Mouse (Mus musculus): ENCODE data around the gene Polg. TPM values are rescaled to one million over a fixed set of nuclear protein-coding genes. Genes with fewer than 3 reads are reported as not detected.

Gene Polg
- polyA plus RNA-seq (2014; fragmentation: Nextera tagmentation; extraction: Ambion mirVana), result 32.1 and 36.6 TPM in 2 replicates

DNA sequence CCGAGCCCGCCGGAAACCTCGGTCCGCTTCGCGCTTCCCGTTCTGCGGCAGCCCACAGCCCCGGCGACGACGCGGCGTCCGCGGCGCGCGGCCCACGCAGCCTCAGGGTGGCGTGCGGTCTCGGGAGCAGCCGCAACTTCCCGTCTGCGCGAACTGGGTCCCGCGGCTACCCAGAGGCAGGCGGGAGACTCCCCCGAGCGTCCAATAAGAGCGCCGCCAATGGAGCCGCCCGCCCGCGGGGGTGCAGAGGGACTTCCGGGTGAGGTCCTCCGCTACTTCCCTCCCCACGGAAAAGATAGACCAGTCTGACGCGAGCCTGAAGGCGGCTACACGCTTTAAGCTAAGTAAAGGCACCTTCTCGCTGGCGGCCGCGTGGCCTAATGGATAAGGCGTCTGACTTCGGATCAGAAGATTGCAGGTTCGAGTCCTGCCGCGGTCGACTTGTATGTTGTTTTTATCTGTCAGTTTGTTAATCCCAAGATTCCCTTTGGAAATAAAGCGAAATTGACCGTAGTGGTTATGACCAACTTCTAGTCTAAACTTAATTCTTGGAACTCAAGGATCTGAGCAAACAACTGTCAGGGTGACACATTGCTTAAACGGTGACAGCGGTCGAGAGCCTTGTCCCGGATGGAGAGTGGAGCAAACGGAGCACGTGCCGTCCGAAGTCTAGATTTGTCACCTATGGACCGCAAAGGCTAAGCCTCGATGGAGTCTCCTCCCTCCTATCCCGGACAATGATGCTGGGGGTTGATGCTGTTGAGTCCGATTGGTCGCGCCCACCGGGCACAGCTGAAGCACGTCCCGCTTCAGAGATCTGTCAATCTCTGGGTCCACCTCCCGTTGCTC lies at the start of gene Polg:
Gene Polg (minus strand): TSS at position 310 of the 849 bp plus-strand sequence.
- peak; percentile 100 for DNase-seq (ENCODE audit: low spot score)
- Histone ChIP-seq H3K9ac (ENCODE audit: low read length) (peak within 1 kb of the TSS; percentile 77), H3K4me3 (ENCODE audit: low read depth, low read length) (peak within 1 kb of the TSS; percentile 79), H3K9me3 (ENCODE audit: control insufficient read depth, low read length) (no peaks in the 10 kb centered on the region), H3K36me3 (ENCODE audit: control insufficient read depth, insufficient read depth, low read length) (peaks cover 4% of the 10 kb centered on the region; the same call in 1 of the 2 replicates), H3K27me3 (ENCODE audit: control insufficient read depth, insufficient read depth, low read length) (no peaks in the 10 kb centered on the region), H3K4me2 (ENCODE audit: low read depth, severe bottlenecking) (peak within 1 kb of the TSS; percentile 92), H3K27ac (replicated peaks; ENCODE audit: low read depth, low read length) (peak within 1 kb of the TSS; percentile 31), H3K4me1 (ENCODE audit: control insufficient read depth, insufficient read depth, low read length) (peaks cover 11% of the 10 kb centered on the region)
- WGBS, result under 1% methylated on average over 75 of the region's 76 CpGs
- peak; percentile 93 for ATAC-seq (ENCODE audit: insufficient number of reproducible peaks, low FRiP score, low TSS enrichment, low read depth)

- DNase-seq (ENCODE audit: low spot score), result no peak
- Histone ChIP-seq H3K36me3 (ENCODE audit: control insufficient read depth, insufficient read depth, low read length) (no peaks in the 10 kb centered on the region), H3K4me1 (ENCODE audit: control insufficient read depth, insufficient read depth, low read length) (no peaks in the 10 kb centered on the region), H3K4me2 (ENCODE audit: low read depth, severe bottlenecking) (peak overlapping the region; percentile 49), H3K27me3 (ENCODE audit: control insufficient read depth, insufficient read depth, low read length) (peaks cover 87% of the 10 kb centered on the region), H3K9ac (ENCODE audit: low read length) (peak overlapping the region; percentile 60), H3K4me3 (ENCODE audit: low read depth, low read length) (peak overlapping the region; percentile 32), H3K9me3 (ENCODE audit: control insufficient read depth, low read length) (no peaks in the 10 kb centered on the region), H3K27ac (replicated peaks; ENCODE audit: low read depth, low read length) (no peak overlapping the region)
- 38% methylated on average over 9 of the region's 9 CpGs for WGBS
- ATAC-seq (ENCODE audit: insufficient number of reproducible peaks, low FRiP score, low TSS enrichment, low read depth), result no peak
These were observed 49.7 kb upstream of the Polg start for GRCm38 (mm10) chr7:79515861-79516260.

DNA sequence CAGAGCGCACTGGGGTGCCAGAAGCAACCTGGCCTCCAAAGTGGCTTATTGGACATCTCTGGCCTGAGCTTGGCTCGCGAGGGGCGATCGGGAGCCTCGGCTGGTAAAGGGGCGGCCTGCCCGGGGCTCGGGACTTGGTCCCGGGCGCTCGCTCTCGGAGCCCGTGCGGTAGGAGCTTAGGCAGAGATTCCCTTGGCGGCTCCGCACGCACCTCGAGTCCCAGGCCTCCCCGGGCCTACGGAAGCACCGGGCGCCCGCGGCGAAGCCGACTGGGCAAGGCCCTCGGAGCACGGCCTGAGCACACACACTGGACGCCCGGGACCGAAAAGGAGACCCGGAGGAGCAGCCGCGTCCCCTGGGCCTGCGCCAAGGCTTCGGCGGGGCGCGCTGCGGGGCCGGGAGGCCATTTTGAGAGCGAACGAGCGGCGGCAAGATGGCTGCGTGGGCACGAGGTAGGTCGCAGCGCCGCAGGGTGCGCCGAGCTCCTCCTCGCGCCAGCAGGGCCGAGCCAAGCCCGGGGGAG lies 49.1 kb upstream of the Polg start:
- Histone ChIP-seq H3K9me3 (ENCODE audit: control insufficient read depth, low read length) (no peaks in the 10 kb centered on the region), H3K4me3 (ENCODE audit: low read depth, low read length) (peak overlapping the region; percentile 32), H3K9ac (ENCODE audit: low read length) (peak overlapping the region; percentile 60), H3K4me1 (ENCODE audit: control insufficient read depth, insufficient read depth, low read length) (no peaks in the 10 kb centered on the region), H3K36me3 (ENCODE audit: control insufficient read depth, insufficient read depth, low read length) (no peaks in the 10 kb centered on the region), H3K27me3 (ENCODE audit: control insufficient read depth, insufficient read depth, low read length) (peaks cover 90% of the 10 kb centered on the region), H3K27ac (replicated peaks; ENCODE audit: low read depth, low read length) (no peak overlapping the region), H3K4me2 (ENCODE audit: low read depth, severe bottlenecking) (peak overlapping the region; percentile 49)
- ATAC-seq (ENCODE audit: insufficient number of reproducible peaks, low FRiP score, low TSS enrichment, low read depth) (no peak), DNase-seq (ENCODE audit: low spot score) (no peak)
- 2% methylated on average over 50 of the region's 57 CpGs for WGBS

DNA sequence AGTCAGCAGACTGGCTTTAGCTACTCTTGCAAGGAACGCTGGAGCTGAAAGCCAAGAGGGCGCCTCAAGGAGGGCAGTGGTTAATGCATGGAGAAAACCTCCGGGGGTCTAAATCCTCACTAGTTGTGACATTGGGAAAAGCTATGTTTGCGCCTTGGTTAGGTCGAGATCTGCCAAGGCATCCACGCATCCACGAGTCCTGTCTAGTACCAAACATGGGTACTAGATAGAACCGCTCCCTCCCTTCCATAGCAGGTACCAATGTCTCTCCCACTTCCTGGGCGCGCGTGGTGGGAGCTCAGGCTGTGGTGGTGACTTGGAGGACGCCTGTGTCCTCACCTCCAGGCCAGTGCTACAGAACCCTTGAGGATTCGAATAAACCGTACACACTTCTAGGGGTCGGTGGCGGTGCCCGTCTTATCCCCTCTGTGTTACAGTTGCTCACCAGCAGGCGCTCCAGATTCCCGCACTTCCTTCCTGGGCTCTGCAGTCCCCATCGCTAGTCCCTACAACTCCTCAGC lies 48.3 kb upstream of the Polg start:
- ATAC-seq (ENCODE audit: insufficient number of reproducible peaks, low FRiP score, low TSS enrichment, low read depth), result no peak
- no peak overlapping the region for H3K9ac ChIP-seq (ENCODE audit: low read length)
- H3K4me3 ChIP-seq (ENCODE audit: low read depth, low read length), result no peak overlapping the region

GRCm38 (mm10) chr7:79513466-79513865 lies 47.3 kb upstream of the Polg start:
- Histone ChIP-seq H3K9me3 (ENCODE audit: control insufficient read depth, low read length) (no peaks in the 10 kb centered on the region), H3K4me3 (ENCODE audit: low read depth, low read length) (no peak overlapping the region), H3K36me3 (ENCODE audit: control insufficient read depth, insufficient read depth, low read length) (no peaks in the 10 kb centered on the region), H3K4me1 (ENCODE audit: control insufficient read depth, insufficient read depth, low read length) (no peaks in the 10 kb centered on the region; the same call in 1 of the 2 replicates), H3K4me2 (ENCODE audit: low read depth, severe bottlenecking) (no peak overlapping the region), H3K27ac (replicated peaks; ENCODE audit: low read depth, low read length) (no peak overlapping the region), H3K27me3 (ENCODE audit: control insufficient read depth, insufficient read depth, low read length) (peaks cover 92% of the 10 kb centered on the region), H3K9ac (ENCODE audit: low read length) (no peak overlapping the region)
- ATAC-seq (ENCODE audit: insufficient number of reproducible peaks, low FRiP score, low TSS enrichment, low read depth) (no peak), DNase-seq (ENCODE audit: low spot score) (no peak)
- 5% methylated on average over 2 of the region's 2 CpGs for WGBS

More for the DNA sequence above, 48.3 kb upstream of the Polg start:
- Histone ChIP-seq H3K4me2 (ENCODE audit: low read depth, severe bottlenecking) (no peak overlapping the region), H3K27ac (replicated peaks; ENCODE audit: low read depth, low read length) (no peak overlapping the region), H3K9me3 (ENCODE audit: control insufficient read depth, low read length) (no peaks in the 10 kb centered on the region), H3K36me3 (ENCODE audit: control insufficient read depth, insufficient read depth, low read length) (no peaks in the 10 kb centered on the region), H3K4me1 (ENCODE audit: control insufficient read depth, insufficient read depth, low read length) (no peaks in the 10 kb centered on the region), H3K27me3 (ENCODE audit: control insufficient read depth, insufficient read depth, low read length) (peaks cover 92% of the 10 kb centered on the region)
- WGBS, result 2% methylated on average over 20 of the region's 20 CpGs
- DNase-seq (ENCODE audit: low spot score), result no peak

GRCm38 (mm10) chr7:79512496-79512895 lies 46.3 kb upstream of the Polg start:
- ATAC-seq (ENCODE audit: insufficient number of reproducible peaks, low FRiP score, low TSS enrichment, low read depth) (no peak), DNase-seq (ENCODE audit: low spot score) (no peak)
- no peaks in the 10 kb centered on the region for H3K9me3 ChIP-seq (ENCODE audit: control insufficient read depth, low read length)
- H3K9ac ChIP-seq (ENCODE audit: low read length), result no peak overlapping the region
- H3K27ac ChIP-seq (replicated peaks; ENCODE audit: low read depth, low read length), result no peak overlapping the region
- no peak overlapping the region for H3K4me3 ChIP-seq (ENCODE audit: low read depth, low read length)
- no peak overlapping the region for H3K4me2 ChIP-seq (ENCODE audit: low read depth, severe bottlenecking)
- no peaks in the 10 kb centered on the region for H3K36me3 ChIP-seq (ENCODE audit: control insufficient read depth, insufficient read depth, low read length)
- H3K27me3 ChIP-seq (ENCODE audit: control insufficient read depth, insufficient read depth, low read length), result peaks cover 93% of the 10 kb centered on the region
- no peaks in the 10 kb centered on the region; the same call in 1 of the 2 replicates for H3K4me1 ChIP-seq (ENCODE audit: control insufficient read depth, insufficient read depth, low read length)
- WGBS, result 2% methylated on average over 4 of the region's 4 CpGs

DNA sequence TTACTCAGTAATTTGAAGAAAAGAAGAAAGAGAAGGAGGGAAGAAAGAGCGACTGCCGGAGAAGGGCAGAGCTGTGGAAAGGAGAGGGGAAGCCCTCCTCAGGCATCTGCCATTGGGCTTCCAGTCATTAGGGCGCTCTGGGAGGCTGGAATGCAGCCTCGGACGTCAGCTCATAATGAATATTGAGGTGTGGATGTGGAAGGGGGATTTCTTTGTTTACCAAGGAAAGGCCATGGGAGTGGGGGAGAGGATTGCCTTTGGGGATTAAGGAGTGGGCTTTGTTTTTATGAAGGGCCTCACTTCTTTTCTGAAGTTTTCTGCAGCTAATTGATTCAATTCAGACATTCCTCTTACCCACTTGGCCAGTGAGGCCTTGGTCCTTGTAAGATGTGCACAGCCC lies 45.5 kb upstream of the Polg start:
- Histone ChIP-seq H3K27me3 (ENCODE audit: control insufficient read depth, insufficient read depth, low read length) (peaks cover 96% of the 10 kb centered on the region), H3K36me3 (ENCODE audit: control insufficient read depth, insufficient read depth, low read length) (no peaks in the 10 kb centered on the region), H3K4me1 (ENCODE audit: control insufficient read depth, insufficient read depth, low read length) (no peaks in the 10 kb centered on the region; the same call in 1 of the 2 replicates), H3K4me2 (ENCODE audit: low read depth, severe bottlenecking) (no peak overlapping the region), H3K9ac (ENCODE audit: low read length) (no peak overlapping the region), H3K4me3 (ENCODE audit: low read depth, low read length) (no peak overlapping the region), H3K9me3 (ENCODE audit: control insufficient read depth, low read length) (no peaks in the 10 kb centered on the region), H3K27ac (replicated peaks; ENCODE audit: low read depth, low read length) (no peak overlapping the region)
- no peak for DNase-seq (ENCODE audit: low spot score)
- WGBS, result 5% methylated on average over 5 of the region's 5 CpGs
- no peak for ATAC-seq (ENCODE audit: insufficient number of reproducible peaks, low FRiP score, low TSS enrichment, low read depth)

DNA sequence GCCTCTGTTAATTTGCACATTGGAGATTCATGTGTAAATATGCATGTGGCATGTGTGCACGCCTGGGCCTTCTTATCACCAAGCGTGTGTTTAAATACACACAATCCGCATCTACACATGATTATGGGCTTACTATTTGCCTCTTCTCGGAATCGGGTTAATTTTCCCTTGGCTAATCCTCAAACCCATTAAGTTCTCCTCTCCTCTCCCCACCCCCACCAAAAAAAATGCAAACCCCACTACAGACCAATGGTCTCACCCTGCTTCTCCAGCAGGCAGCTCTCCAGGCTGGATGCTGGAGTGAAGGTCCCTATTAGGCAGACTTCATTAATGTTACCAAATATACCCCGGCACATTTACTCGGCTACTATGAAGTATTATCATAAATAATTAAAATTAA lies 45.0 kb upstream of the Polg start:
- Histone ChIP-seq H3K9me3 (ENCODE audit: control insufficient read depth, low read length) (no peaks in the 10 kb centered on the region), H3K27me3 (ENCODE audit: control insufficient read depth, insufficient read depth, low read length) (peaks cover 97% of the 10 kb centered on the region), H3K9ac (ENCODE audit: low read length) (no peak overlapping the region), H3K27ac (replicated peaks; ENCODE audit: low read depth, low read length) (no peak overlapping the region), H3K4me2 (ENCODE audit: low read depth, severe bottlenecking) (no peak overlapping the region), H3K36me3 (ENCODE audit: control insufficient read depth, insufficient read depth, low read length) (no peaks in the 10 kb centered on the region), H3K4me1 (ENCODE audit: control insufficient read depth, insufficient read depth, low read length) (no peaks in the 10 kb centered on the region; the same call in 1 of the 2 replicates), H3K4me3 (ENCODE audit: low read depth, low read length) (no peak overlapping the region)
- ATAC-seq (ENCODE audit: insufficient number of reproducible peaks, low FRiP score, low TSS enrichment, low read depth), result no peak
- WGBS, result 16% methylated on average over 7 of the region's 7 CpGs
- no peak for DNase-seq (ENCODE audit: low spot score)

All from limb, embryonic 11.5 days (tissue).